Mouse (Mus musculus) limb, embryonic 11.5 days (tissue): ENCODE data around the gene Olfr69. TPM values are rescaled to one million over a fixed set of nuclear protein-coding genes. Genes with fewer than 3 reads are reported as not detected.
"Not testable (repeated sequence)": the region's sequence is repeated elsewhere in the genome, so short reads cannot be mapped to it uniquely, and the experiment has no call there.

Experiments used
- ATAC-seq: fragments of 200-750 bp; cut with Nextera tagmentation; 2 replicates; pipeline ENCODE4 v1.8.0; 2017; ENCODE audit warnings: low read depth; ENCODE audit not compliant: insufficient number of reproducible peaks, low FRiP score, low TSS enrichment
- DNase-seq: peaks from one replicate; pipeline ENCODE4 v3.0.0-alpha.2; 2015; ENCODE audit warnings: low spot score
- H3K27ac ChIP-seq: fragments of 300-500 bp; sonication (generic); replicated peaks from 2 replicates; pipeline ENCODE4 v1.5.1; 2014; ENCODE audit warnings: low read depth, mild to moderate bottlenecking, low read length
- H3K27me3 ChIP-seq: fragments of 300-500 bp; sonication (generic); 2 replicates; pipeline ENCODE4 v1.6.1; 2014; ENCODE audit warnings: mild to moderate bottlenecking, low read length, mixed read lengths; ENCODE audit not compliant: control insufficient read depth, insufficient read depth
- H3K36me3 ChIP-seq: fragments of 300-500 bp; sonication (generic); 2 replicates; pipeline ENCODE4 v1.6.1; 2014; ENCODE audit warnings: mild to moderate bottlenecking, low read length, moderate library complexity, mixed read lengths; ENCODE audit not compliant: control insufficient read depth, insufficient read depth
- H3K4me1 ChIP-seq: fragments of 300-500 bp; sonication (generic); 2 replicates; pipeline ENCODE4 v1.6.1; 2014; ENCODE audit warnings: low read length, mixed read lengths; ENCODE audit not compliant: control insufficient read depth, insufficient read depth
- H3K4me2 ChIP-seq: fragments of 300-500 bp; sonication (generic); 2 replicates; pipeline ENCODE4 v1.6.1; 2014; ENCODE audit warnings: low read depth, mild to moderate bottlenecking, moderate library complexity; ENCODE audit not compliant: severe bottlenecking
- H3K4me3 ChIP-seq: fragments of 300-500 bp; sonication (generic); 2 replicates; pipeline ENCODE4 v1.5.1; 2014; ENCODE audit warnings: low read depth, low read length
- H3K9ac ChIP-seq: fragments of 300-500 bp; sonication (generic); 2 replicates; pipeline ENCODE4 v1.6.1; 2014; ENCODE audit warnings: mild to moderate bottlenecking, low read length
- H3K9me3 ChIP-seq: fragments of 300-500 bp; sonication (generic); 2 replicates; pipeline ENCODE4 v1.6.1; 2016; ENCODE audit warnings: low read length; ENCODE audit not compliant: control insufficient read depth
- WGBS: fragments of 180-500 bp; shearing (Covaris S2); extraction: QIAGEN DNeasy Blood & Tissue Kit; methylation state at CpG from one replicate; pipeline ENCODE4 v1.1.7; 2014; 5-methylcytosine and 5-hydroxymethylcytosine counted together
- polyA plus RNA-seq: library from polyadenylated mRNA; unstranded; fragments of >200 nt; fragmentation: Nextera tagmentation; extraction: Ambion mirVana; gene quantifications from 2 replicates; pipeline ENCODE4 v1.2.1, GENCODE M21; 2014

Gene Olfr69
- polyA plus RNA-seq, 1 experiment from 2014 or later: not detected

- not testable (repeated sequence) for H3K27me3 ChIP-seq, H3K36me3 ChIP-seq, H3K4me3 ChIP-seq, H3K9me3 ChIP-seq, H3K4me2 ChIP-seq, H3K9ac ChIP-seq, ATAC-seq, DNase-seq, H3K4me1 ChIP-seq, H3K27ac ChIP-seq
- WGBS: 84% methylated on average over 6 of the region's 6 CpGs
Measured at GRCm38 (mm10) chr7:103762212-103762611, 9.2 kb downstream of the Olfr69 start.

- ATAC-seq (no peak), DNase-seq (no peak)
- Histone ChIP-seq H3K27ac (no peak within 1 kb of the TSS), H3K36me3 (no peaks in the 10 kb centered on the region), H3K27me3 (no peaks in the 10 kb centered on the region), H3K9ac (no peak within 1 kb of the TSS), H3K4me2 (no peak within 1 kb of the TSS), H3K4me1 (no peaks in the 10 kb centered on the region), H3K4me3 (no peak within 1 kb of the TSS), H3K9me3 (no peaks in the 10 kb centered on the region)
- 49% methylated on average over 2 of the region's 2 CpGs for WGBS
Measured at GRCm38 (mm10) chr7:103757233-103757632, 14.2 kb downstream of the Olfr69 start, which contains the start of gene Olfr630. Gene Olfr630, minus strand, starts transcription at chr7:103757333.

GRCm38 (mm10) chr7:103744843-103745242 is 26.6 kb downstream of the Olfr69 start, which contains the start of gene Olfr629:
Gene Olfr629, minus strand, starts transcription at chr7:103744943.
- H3K27me3 ChIP-seq: no peaks in the 10 kb centered on the region
- WGBS: 86% methylated on average over 2 of the region's 2 CpGs
- no peak within 1 kb of the TSS for H3K9ac ChIP-seq
- H3K4me2 ChIP-seq: no peak within 1 kb of the TSS
- H3K9me3 ChIP-seq: no peaks in the 10 kb centered on the region
- H3K4me1 ChIP-seq: no peaks in the 10 kb centered on the region
- H3K36me3 ChIP-seq: no peaks in the 10 kb centered on the region
- H3K4me3 ChIP-seq: no peak within 1 kb of the TSS
- no peak within 1 kb of the TSS for H3K27ac ChIP-seq
- ATAC-seq (no peak), DNase-seq (no peak)

GRCm38 (mm10) chr7:103730074-103730473 is 41.3 kb downstream of the Olfr69 start, which contains the start of gene Olfr628:
Gene Olfr628, plus strand, starts transcription at chr7:103730374.
- ATAC-seq (no peak), DNase-seq (no peak)
- Histone ChIP-seq H3K27me3 (no peaks in the 10 kb centered on the region), H3K9me3 (no peaks in the 10 kb centered on the region), H3K4me2 (no peak within 1 kb of the TSS), H3K36me3 (no peaks in the 10 kb centered on the region), H3K4me1 (no peaks in the 10 kb centered on the region), H3K27ac (no peak within 1 kb of the TSS), H3K9ac (no peak within 1 kb of the TSS), H3K4me3 (no peak within 1 kb of the TSS)
- WGBS: 100% methylated on average over 1 of the region's 1 CpGs

GRCm38 (mm10) chr7:103716398-103716797 is 55.0 kb downstream of the Olfr69 start:
- 85% methylated on average over 1 of the region's 1 CpGs for whole genome bisulfite sequencing

More at GRCm38 (mm10) chr7:103716398-103716797, 55.0 kb downstream of the Olfr69 start:
- H3K27me3 ChIP-seq, H3K9me3 ChIP-seq, H3K27ac ChIP-seq, H3K4me1 ChIP-seq, H3K9ac ChIP-seq, ATAC-seq, H3K36me3 ChIP-seq, DNase-seq, H3K4me2 ChIP-seq, H3K4me3 ChIP-seq: not testable (repeated sequence)

Other genes starting within 250 kb of the Olfr69 start
- gene Olfr612, start 228.9 kb downstream of the Olfr69 start, polyA plus RNA-seq: not detected in 2 replicates
- not detected in 2 replicates for gene Olfr613, start 223.5 kb downstream of the Olfr69 start, polyA plus RNA-seq
- gene Olfr615, start 215.5 kb downstream of the Olfr69 start, polyA plus RNA-seq: not detected in 2 replicates
- gene Olfr616, start 202.5 kb downstream of the Olfr69 start, polyA plus RNA-seq: not detected in 2 replicates
- gene Olfr617, start 198.5 kb downstream of the Olfr69 start, polyA plus RNA-seq: not detected in 2 replicates
- gene Olfr618, start 181.5 kb downstream of the Olfr69 start, polyA plus RNA-seq: not detected in 2 replicates
- not detected in 2 replicates for gene Olfr619, start 171.0 kb downstream of the Olfr69 start, polyA plus RNA-seq
- not detected in 2 replicates for gene Olfr620, start 159.1 kb downstream of the Olfr69 start, polyA plus RNA-seq
- not detected in 2 replicates for gene Olfr622, start 128.9 kb downstream of the Olfr69 start, polyA plus RNA-seq
- not detected in 2 replicates for gene Olfr623, start 107.9 kb downstream of the Olfr69 start, polyA plus RNA-seq
- 0.08 and 0.10 TPM in 2 replicates for gene Olfr624, start 100.4 kb downstream of the Olfr69 start, polyA plus RNA-seq
- gene Olfr625-ps1, start 88.9 kb downstream of the Olfr69 start, polyA plus RNA-seq: not detected in 2 replicates
- gene Olfr243, start 56.9 kb downstream of the Olfr69 start, polyA plus RNA-seq: not detected in 2 replicates
- gene Olfr628, start 41.2 kb downstream of the Olfr69 start, polyA plus RNA-seq: not detected in 2 replicates
- not detected in 2 replicates for gene Olfr629, start 26.7 kb downstream of the Olfr69 start, polyA plus RNA-seq
- not detected in 2 replicates for gene Olfr630, start 14.3 kb downstream of the Olfr69 start, polyA plus RNA-seq
- gene Olfr68, start 8.1 kb upstream of the Olfr69 start, polyA plus RNA-seq: not detected in 2 replicates
- not detected in 2 replicates for gene Olfr67, start 20.2 kb upstream of the Olfr69 start, polyA plus RNA-seq
- 518 and 565 TPM in 2 replicates for gene Hbb-bt, start 42.4 kb upstream of the Olfr69 start, polyA plus RNA-seq
- 156 and 207 TPM in 2 replicates for gene Hbb-bs, start 56.5 kb upstream of the Olfr69 start, polyA plus RNA-seq
- not detected in 2 replicates for gene Hbb-bh2, start 68.9 kb upstream of the Olfr69 start, polyA plus RNA-seq
- gene Hbb-bh1, start 71.6 kb upstream of the Olfr69 start, polyA plus RNA-seq: 1,749 and 1,831 TPM in 2 replicates
- gene Hbb-y, start 81.6 kb upstream of the Olfr69 start, polyA plus RNA-seq: 7,439 and 7,962 TPM in 2 replicates
- gene Olfr66, start 114.7 kb upstream of the Olfr69 start, polyA plus RNA-seq: not detected in 2 replicates
- gene Olfr64, start 122.9 kb upstream of the Olfr69 start, polyA plus RNA-seq: not detected in 2 replicates
- not detected in 2 replicates for gene Olfr65, start 131.9 kb upstream of the Olfr69 start, polyA plus RNA-seq
- gene Olfr631, start 157.2 kb upstream of the Olfr69 start, polyA plus RNA-seq: not detected in 2 replicates
- gene Olfr632, start 162.8 kb upstream of the Olfr69 start, polyA plus RNA-seq: not detected in 2 replicates
- gene Olfr633, start 172.8 kb upstream of the Olfr69 start, polyA plus RNA-seq: not detected in 2 replicates
- gene Olfr635, start 199.6 kb upstream of the Olfr69 start, polyA plus RNA-seq: not detected in 2 replicates
- not detected in 2 replicates for gene Olfr638, start 227.2 kb upstream of the Olfr69 start, polyA plus RNA-seq
- not detected in 2 replicates for gene Olfr639, start 245.7 kb upstream of the Olfr69 start, polyA plus RNA-seq